Mouse (Mus musculus): ENCODE measurements around the gene Glrb. TPM values are rescaled to one million over a fixed set of nuclear protein-coding genes. Genes with fewer than 3 reads are reported as not detected.
A peak's percentile ranks its signal among the peaks of the same experiment; 100 is the strongest.

The Glrb gene
- polyA plus RNA-seq, 1 experiment from 2014 or later, result 26.9 TPM

GRCm38 (mm10) chr3:80823975-80824374 is 89.5 kb downstream of the Glrb start:
- ATAC-seq (ENCODE audit: insufficient number of reproducible peaks, insufficient read depth, low FRiP score, low TSS enrichment, low read depth), result no peak
- Histone ChIP-seq H3K9ac (replicated peaks) (no peak overlapping the region), H3K4me2 (no peak overlapping the region), H3K36me3 (no peaks in the 10 kb centered on the region), H3K4me3 (replicated peaks) (no peak overlapping the region), H3K27me3 (no peaks in the 10 kb centered on the region), H3K4me1 (replicated peaks) (no peaks in the 10 kb centered on the region), H3K27ac (no peak overlapping the region), H3K9me3 (no peaks in the 10 kb centered on the region)
- 90% methylated on average over 1 of the region's 1 CpGs for WGBS

GRCm38 (mm10) chr3:80818619-80819018 is 94.8 kb downstream of the Glrb start:
- no peaks in the 10 kb centered on the region for H3K27me3 ChIP-seq
- WGBS, result 95% methylated on average over 1 of the region's 1 CpGs
- ATAC-seq (ENCODE audit: insufficient number of reproducible peaks, insufficient read depth, low FRiP score, low TSS enrichment, low read depth), result no peak

GRCm38 (mm10) chr3:80813734-80814133 is 99.7 kb downstream of the Glrb start:
- Histone ChIP-seq H3K9ac (replicated peaks) (no peak overlapping the region), H3K9me3 (no peaks in the 10 kb centered on the region), H3K4me1 (replicated peaks) (no peaks in the 10 kb centered on the region), H3K4me2 (no peak overlapping the region), H3K27me3 (no peaks in the 10 kb centered on the region), H3K27ac (no peak overlapping the region), H3K36me3 (no peaks in the 10 kb centered on the region), H3K4me3 (replicated peaks) (no peak overlapping the region)
- no peak for ATAC-seq (ENCODE audit: insufficient number of reproducible peaks, insufficient read depth, low FRiP score, low TSS enrichment, low read depth)

More at GRCm38 (mm10) chr3:80818619-80819018, 94.8 kb downstream of the Glrb start:
- H3K4me2 ChIP-seq, result no peak overlapping the region
- H3K9me3 ChIP-seq, result no peaks in the 10 kb centered on the region
- no peak overlapping the region for H3K9ac ChIP-seq (replicated peaks)
- H3K27ac ChIP-seq, result no peak overlapping the region
- no peaks in the 10 kb centered on the region for H3K4me1 ChIP-seq (replicated peaks)
- H3K36me3 ChIP-seq, result no peaks in the 10 kb centered on the region
- H3K4me3 ChIP-seq (replicated peaks), result no peak overlapping the region

GRCm38 (mm10) chr3:80812237-80812636 is 101.2 kb downstream of the Glrb start:
- H3K4me1 ChIP-seq (replicated peaks), result no peaks in the 10 kb centered on the region
- ATAC-seq (ENCODE audit: insufficient number of reproducible peaks, insufficient read depth, low FRiP score, low TSS enrichment, low read depth), result no peak
- no peaks in the 10 kb centered on the region for H3K36me3 ChIP-seq
- no peaks in the 10 kb centered on the region for H3K27me3 ChIP-seq
- no peak overlapping the region for H3K9ac ChIP-seq (replicated peaks)
- H3K9me3 ChIP-seq, result no peaks in the 10 kb centered on the region
- H3K4me2 ChIP-seq, result no peak overlapping the region
- no peak overlapping the region for H3K27ac ChIP-seq
- no peak overlapping the region for H3K4me3 ChIP-seq (replicated peaks)
- WGBS, result 82% methylated on average over 3 of the region's 3 CpGs

- Histone ChIP-seq H3K9me3 (no peaks in the 10 kb centered on the region), H3K36me3 (no peaks in the 10 kb centered on the region), H3K27ac (no peak overlapping the region), H3K27me3 (peaks cover 25% of the 10 kb centered on the region), H3K4me3 (replicated peaks) (no peak overlapping the region), H3K4me2 (no peak overlapping the region), H3K9ac (replicated peaks) (no peak overlapping the region), H3K4me1 (replicated peaks) (peaks cover 19% of the 10 kb centered on the region)
- ATAC-seq (ENCODE audit: insufficient number of reproducible peaks, insufficient read depth, low FRiP score, low TSS enrichment, low read depth), result no peak
- 12% methylated on average over 1 of the region's 1 CpGs for WGBS
Measured at GRCm38 (mm10) chr3:80805327-80805726, 108.1 kb downstream of the Glrb start.

- H3K9me3 ChIP-seq, result no peaks in the 10 kb centered on the region
- peaks cover 23% of the 10 kb centered on the region for H3K4me1 ChIP-seq (replicated peaks)
- H3K27ac ChIP-seq, result no peak overlapping the region
- ATAC-seq (ENCODE audit: insufficient number of reproducible peaks, insufficient read depth, low FRiP score, low TSS enrichment, low read depth), result no peak
- H3K4me2 ChIP-seq, result no peak overlapping the region
- peaks cover 29% of the 10 kb centered on the region for H3K27me3 ChIP-seq
- no peak overlapping the region for H3K9ac ChIP-seq (replicated peaks)
- H3K4me3 ChIP-seq (replicated peaks), result no peak overlapping the region
- H3K36me3 ChIP-seq, result no peaks in the 10 kb centered on the region
- WGBS, result 65% methylated on average over 1 of the region's 1 CpGs
Measured at GRCm38 (mm10) chr3:80803811-80804210, 109.6 kb downstream of the Glrb start.

- no peak overlapping the region; the same call in 1 of the 2 replicates for H3K4me3 ChIP-seq (replicated peaks)
- no peak overlapping the region for H3K9ac ChIP-seq (replicated peaks)
Measured at GRCm38 (mm10) chr3:80803211-80803610, 110.2 kb downstream of the Glrb start.

DNA sequence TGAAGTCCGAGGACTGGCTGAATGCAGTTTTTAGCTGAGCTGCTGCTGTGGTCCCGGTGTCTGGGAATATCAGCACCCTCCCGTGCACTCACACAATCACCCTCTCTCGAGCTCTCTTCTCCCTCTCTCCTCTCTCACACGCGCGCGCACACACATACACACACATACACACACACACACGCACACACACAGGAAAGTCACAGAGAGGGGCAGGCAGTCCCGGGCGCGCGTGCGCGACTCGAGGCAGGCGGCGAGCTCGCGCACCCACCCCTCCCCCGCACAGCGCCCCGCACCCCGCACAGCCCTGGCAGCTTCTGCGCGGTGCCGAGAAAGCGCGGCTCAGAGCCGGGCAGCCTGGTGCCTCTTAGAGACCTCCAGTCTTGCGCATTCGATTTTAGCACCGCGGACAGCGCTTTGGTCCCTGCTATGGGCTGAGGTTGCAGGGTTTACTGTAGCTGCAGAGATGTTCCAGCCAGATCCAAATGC is 110.8 kb downstream of the Glrb start, which contains the start of gene Gria2:
Gene Gria2 (minus strand): TSS at position 240 of the 486 bp plus-strand sequence.
- peak within 1 kb of the TSS; percentile 94 for H3K4me2 ChIP-seq
- no peak within 1 kb of the TSS for H3K27ac ChIP-seq
- H3K4me3 ChIP-seq (replicated peaks), result peak within 1 kb of the TSS; percentile 47
- H3K9me3 ChIP-seq, result no peaks in the 10 kb centered on the region
- peaks cover 23% of the 10 kb centered on the region for H3K4me1 ChIP-seq (replicated peaks)
- WGBS, result under 1% methylated on average over 35 of the region's 35 CpGs
- H3K9ac ChIP-seq (replicated peaks), result no peak within 1 kb of the TSS
- H3K36me3 ChIP-seq, result no peaks in the 10 kb centered on the region
- peak; percentile 91 for ATAC-seq (ENCODE audit: insufficient number of reproducible peaks, insufficient read depth, low FRiP score, low TSS enrichment, low read depth)
- H3K27me3 ChIP-seq, result peaks cover 29% of the 10 kb centered on the region

More at GRCm38 (mm10) chr3:80803211-80803610, 110.2 kb downstream of the Glrb start:
- Histone ChIP-seq H3K27ac (no peak overlapping the region), H3K9me3 (no peaks in the 10 kb centered on the region), H3K27me3 (peaks cover 29% of the 10 kb centered on the region), H3K4me1 (replicated peaks) (peaks cover 23% of the 10 kb centered on the region), H3K36me3 (no peaks in the 10 kb centered on the region), H3K4me2 (peak overlapping the region; percentile 94)
- ATAC-seq (ENCODE audit: insufficient number of reproducible peaks, insufficient read depth, low FRiP score, low TSS enrichment, low read depth), result no peak; the same call in 1 of the 2 replicates
- WGBS, result 59% methylated on average over 8 of the region's 8 CpGs

DNA sequence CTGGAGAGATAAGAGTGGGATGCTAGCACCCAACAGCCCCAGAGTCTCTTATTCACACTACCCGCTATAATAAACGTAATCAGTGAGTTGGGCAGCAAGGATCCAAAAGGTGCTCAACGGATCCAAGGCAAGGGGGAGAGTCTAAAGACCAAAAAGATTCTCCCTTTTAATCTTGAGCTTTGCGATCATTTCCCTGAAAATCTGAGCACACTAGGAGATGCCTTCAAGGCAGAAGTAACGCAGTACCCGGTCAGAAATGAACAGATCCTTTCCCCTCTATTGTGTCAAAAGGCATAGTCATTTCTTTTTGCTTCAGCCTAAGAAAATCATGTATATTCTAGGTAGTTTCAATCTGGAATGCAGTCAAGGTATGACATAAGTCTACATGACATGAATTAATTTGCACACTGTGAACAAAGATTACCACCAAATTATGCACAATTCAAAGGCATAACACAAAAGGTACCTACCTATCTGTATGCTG is 111.6 kb downstream of the Glrb start:
- H3K4me3 ChIP-seq (replicated peaks), result peak overlapping the region; percentile 47
- ATAC-seq (ENCODE audit: insufficient number of reproducible peaks, insufficient read depth, low FRiP score, low TSS enrichment, low read depth), result no peak
- H3K27me3 ChIP-seq, result peaks cover 29% of the 10 kb centered on the region
- H3K9me3 ChIP-seq, result no peaks in the 10 kb centered on the region
- peaks cover 23% of the 10 kb centered on the region for H3K4me1 ChIP-seq (replicated peaks)
- no peaks in the 10 kb centered on the region for H3K36me3 ChIP-seq
- no peak overlapping the region for H3K27ac ChIP-seq
- H3K4me2 ChIP-seq, result peak overlapping the region; percentile 94
- 21% methylated on average over 6 of the region's 6 CpGs for WGBS
- no peak overlapping the region for H3K9ac ChIP-seq (replicated peaks)

DNA sequence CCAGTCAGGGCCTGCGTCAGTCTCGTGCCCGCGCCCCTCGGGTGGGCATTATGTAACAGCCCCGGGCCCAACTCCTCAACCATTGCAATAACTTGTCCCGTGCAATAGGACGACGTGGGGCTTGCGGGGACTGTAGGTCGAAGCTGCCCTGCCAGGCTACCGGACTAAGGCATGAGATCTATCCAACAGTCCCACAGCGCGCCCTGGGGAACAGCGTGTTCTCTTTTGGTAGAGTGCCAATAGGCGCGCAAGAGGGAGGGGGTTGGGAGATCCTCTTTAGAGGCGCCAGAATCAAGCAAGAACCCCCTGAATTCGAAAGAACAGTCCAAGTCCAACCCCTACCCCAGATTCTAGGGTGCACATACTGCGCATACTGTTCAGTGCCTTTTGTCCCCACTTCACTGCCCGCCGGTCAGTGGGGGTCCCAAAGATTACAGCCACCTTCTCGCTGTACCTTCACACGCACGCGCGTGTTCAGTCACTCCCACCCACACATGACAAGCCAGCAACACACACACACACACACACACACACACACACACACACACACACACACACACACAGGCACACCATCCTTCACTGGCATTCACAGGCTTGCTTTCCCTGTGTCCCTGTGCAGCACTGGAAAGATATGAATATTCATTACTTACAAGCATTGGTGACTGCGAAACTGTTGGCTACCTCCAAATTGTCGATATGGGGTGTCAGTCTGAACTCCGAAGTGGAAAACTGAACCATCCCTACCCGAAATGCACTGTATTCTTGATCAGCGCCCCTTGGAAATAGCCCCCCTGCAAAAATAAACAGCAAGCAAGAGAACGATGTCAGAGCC is 112.2 kb downstream of the Glrb start:
- ATAC-seq (ENCODE audit: insufficient number of reproducible peaks, insufficient read depth, low FRiP score, low TSS enrichment, low read depth), result no peak
- H3K27ac ChIP-seq, result no peak overlapping the region
- 10% methylated on average over 33 of the region's 33 CpGs for WGBS

GRCm38 (mm10) chr3:80800299-80800994 is 113.0 kb downstream of the Glrb start:
- Histone ChIP-seq H3K9me3 (no peaks in the 10 kb centered on the region), H3K27me3 (peaks cover 29% of the 10 kb centered on the region)
- ATAC-seq (ENCODE audit: insufficient number of reproducible peaks, insufficient read depth, low FRiP score, low TSS enrichment, low read depth), result no peak

More for the DNA sequence above, 112.2 kb downstream of the Glrb start:
- H3K9ac ChIP-seq (replicated peaks), result peak overlapping the region; percentile 44; the same call in 1 of the 2 replicates
- H3K4me3 ChIP-seq (replicated peaks), result peak overlapping the region; percentile 47
- H3K36me3 ChIP-seq, result no peaks in the 10 kb centered on the region
- no peaks in the 10 kb centered on the region for H3K9me3 ChIP-seq
- H3K27me3 ChIP-seq, result peaks cover 29% of the 10 kb centered on the region
- H3K4me1 ChIP-seq (replicated peaks), result peaks cover 23% of the 10 kb centered on the region
- peak overlapping the region; percentile 94 for H3K4me2 ChIP-seq

More at GRCm38 (mm10) chr3:80800299-80800994, 113.0 kb downstream of the Glrb start:
- 2% methylated on average over 29 of the region's 29 CpGs for WGBS
- peak overlapping the region; percentile 47 for H3K4me3 ChIP-seq (replicated peaks)
- no peak overlapping the region for H3K27ac ChIP-seq
- H3K4me2 ChIP-seq, result peak overlapping the region; percentile 94
- H3K36me3 ChIP-seq, result no peaks in the 10 kb centered on the region
- H3K4me1 ChIP-seq (replicated peaks), result peaks cover 23% of the 10 kb centered on the region
- peak overlapping the region; percentile 44 for H3K9ac ChIP-seq (replicated peaks)

All from limb, embryonic 12.5 days (tissue).